Mouse (Mus musculus) neutrophil, adult 59 days (primary cell): ENCODE measurements around the gene Gpld1. TPM values are rescaled to one million over a fixed set of nuclear protein-coding genes. Genes with fewer than 3 reads are reported as not detected.

Experiments used
- total RNA-seq, 2 experiments: library from RNA; stranded (reverse); gene quantifications; 1 replicate in 1 of 2; 2 replicates in 1 of 2; pipeline ENCODE4 v1.2.4; 2023

Gene Gpld1
- total RNA-seq = 1 to 10 TPM in 1 of 2 experiments, under 1 TPM in 1; 0.67 to 1.1 TPM

GRCm38 (mm10) chr13:24942512-24943282 is at the start of gene Gpld1:
TSS of gene Gpld1 (plus strand) at chr13:24943152.

GRCm38 (mm10) chr13:24937108-24937838 is 5.7 kb upstream of the Gpld1 start, which contains the start of gene Aldh5a1:
TSS of gene Aldh5a1 (minus strand) at chr13:24937661.

GRCm38 (mm10) chr13:25019793-25020539 is 77.0 kb downstream of the Gpld1 start, which contains the start of gene Mrs2:
TSS of gene Mrs2 (minus strand) at chr13:25020379.

Other genes with a start within 250 kb of the Gpld1 start
- not detected for gene Armh2, start 201.9 kb upstream of the Gpld1 start, total RNA-seq
- gene Gmnn, start 181.2 kb upstream of the Gpld1 start, total RNA-seq = 10 to 100 TPM; 37.7 to 38.8 TPM
- 100 to 1,000 TPM; 150 to 167 TPM for gene BC005537, start 141.5 kb upstream of the Gpld1 start, total RNA-seq
- 10 to 100 TPM in 1 of 2 experiments, 1 to 10 TPM in 1; 8.2 to 10.7 TPM for gene Acot13, start 111.6 kb upstream of the Gpld1 start, total RNA-seq
- 10 to 100 TPM; 18.9 to 24.8 TPM for gene Tdp2, start 111.5 kb upstream of the Gpld1 start, total RNA-seq
- gene D130043K22Rik, start 98.0 kb upstream of the Gpld1 start, total RNA-seq = not detected
- 1 to 10 TPM in 1 of 2 experiments, under 1 TPM in 1; 0.82 to 1.1 TPM for gene Aldh5a1, start 5.5 kb upstream of the Gpld1 start, total RNA-seq
- gene Mrs2, start 77.2 kb downstream of the Gpld1 start, total RNA-seq = 10 to 100 TPM; 24.9 to 25.9 TPM
- not detected for gene Dcdc2a, start 112.9 kb downstream of the Gpld1 start, total RNA-seq